Mouse (Mus musculus): ENCODE measurements around the gene Gtf3c5.

The Gtf3c5 gene

GRCm38 (mm10) chr2:28607341-28608165 lies 24.0 kb upstream of the Gtf3c5 start:
- no peak for DNase-seq (ENCODE audit: low read depth)

GRCm38 (mm10) chr2:28606601-28607340 lies 23.2 kb upstream of the Gtf3c5 start:
- DNase-seq (ENCODE audit: low read depth), result no peak

- DNase-seq (ENCODE audit: low read depth), result no peak
These were observed 22.4 kb upstream of the Gtf3c5 start for GRCm38 (mm10) chr2:28605789-28606541.

- DNase-seq (ENCODE audit: low read depth), result no peak
These were observed 20.0 kb upstream of the Gtf3c5 start for GRCm38 (mm10) chr2:28603542-28603941.

GRCm38 (mm10) chr2:28601720-28602590 lies 18.4 kb upstream of the Gtf3c5 start:
- no peak for DNase-seq (ENCODE audit: low read depth)

- no peak for DNase-seq (ENCODE audit: low read depth)
These were observed 16.0 kb upstream of the Gtf3c5 start for GRCm38 (mm10) chr2:28599569-28599900.

GRCm38 (mm10) chr2:28598692-28599568 lies 15.4 kb upstream of the Gtf3c5 start:
- no peak for DNase-seq (ENCODE audit: low read depth)

- DNase-seq (ENCODE audit: low read depth), result no peak
These were observed 14.4 kb upstream of the Gtf3c5 start for GRCm38 (mm10) chr2:28597733-28598547.

GRCm38 (mm10) chr2:28596998-28597397 lies 13.4 kb upstream of the Gtf3c5 start:
- no peak for DNase-seq (ENCODE audit: low read depth)

GRCm38 (mm10) chr2:28596021-28596420 lies 12.5 kb upstream of the Gtf3c5 start:
- no peak for DNase-seq (ENCODE audit: low read depth)

GRCm38 (mm10) chr2:28592809-28593208 lies 9.3 kb upstream of the Gtf3c5 start:
- DNase-seq (ENCODE audit: low read depth), result no peak

- no peak for DNase-seq (ENCODE audit: low read depth)
These were observed 7.9 kb upstream of the Gtf3c5 start for GRCm38 (mm10) chr2:28591479-28591878.

GRCm38 (mm10) chr2:28588574-28588973 lies 5.0 kb upstream of the Gtf3c5 start:
- no peak for DNase-seq (ENCODE audit: low read depth)

GRCm38 (mm10) chr2:28585730-28586129 lies 2.2 kb upstream of the Gtf3c5 start:
- no peak for DNase-seq (ENCODE audit: low read depth)

- peak; percentile 87 for DNase-seq (ENCODE audit: low read depth)
These were observed 1.6 kb upstream of the Gtf3c5 start for GRCm38 (mm10) chr2:28585043-28585571.

GRCm38 (mm10) chr2:28582647-28583353 lies 751 bp downstream of the Gtf3c5 start:
- peak; percentile 84 for DNase-seq (ENCODE audit: low read depth)

- no peak for DNase-seq (ENCODE audit: low read depth)
These were observed 5.5 kb downstream of the Gtf3c5 start for GRCm38 (mm10) chr2:28578003-28578402.

GRCm38 (mm10) chr2:28576815-28577214 lies 6.7 kb downstream of the Gtf3c5 start:
- DNase-seq (ENCODE audit: low read depth), result no peak

GRCm38 (mm10) chr2:28575341-28575740 lies 8.2 kb downstream of the Gtf3c5 start:
- no peak for DNase-seq (ENCODE audit: low read depth)
